7 mouse cellular contexts compared by ENCODE assay signal in genomic region chr5:64298331-64299036, GRCm38 (mm10).
A peak's percentile ranks its signal among the peaks of the same experiment; 100 is the strongest.
DNase-seq lines count a peak whose midpoint lies in the region; ATAC-seq lines count a peak whose summit lies in the region.

No protein-coding gene starts in this region.

- H3K9me3 ChIP-seq in midbrain, embryonic 14.5 days (ENCODE audit: control insufficient read depth, low read length): no peaks in the 10 kb centered on the region

- peak; percentile 57; the same call in 1 of the 2 replicates for ATAC-seq in midbrain, embryonic 14.5 days (ENCODE audit: low FRiP score, low TSS enrichment)

- peaks cover 7% of the 10 kb centered on the region for H3K4me1 ChIP-seq in midbrain, embryonic 14.5 days (ENCODE audit: control insufficient read depth, insufficient read depth, low read length)

- H3K4me3 ChIP-seq in midbrain, embryonic 14.5 days (replicated peaks; ENCODE audit: low read depth, low read length): 0 out of 2 replicates have a peak overlapping the region, but pooled peaks have one; percentile 0

- peak; percentile 90 for DNase-seq in adipocyte (ENCODE audit: low spot score)
- DNase-seq in embryo, embryonic 11 days: peak; percentile 53
- peak; percentile 51 to 56 for DNase-seq in heart, postnatal 10 days
- peak; percentile 64 for DNase-seq in large intestine, adult 2 months (ENCODE audit: low read depth, low spot score)
- DNase-seq in midbrain, embryonic 14.5 days: peak; percentile 51
- no peak for DNase-seq in frontal cortex, postnatal 36 days (ENCODE audit: low spot score in 2 of 2)
- DNase-seq in left cerebral cortex, postnatal 36 days (ENCODE audit: low spot score in 2 of 2): no peak

- WGBS in large intestine, adult 2 months: 19% methylated on average over 20 of the region's 20 CpGs
- WGBS in midbrain, embryonic 14.5 days: 27% methylated on average over 20 of the region's 20 CpGs

- H3K4me2 ChIP-seq in midbrain, embryonic 14.5 days (ENCODE audit: low read length): peak overlapping the region; percentile 29

- H3K36me3 ChIP-seq in midbrain, embryonic 14.5 days (ENCODE audit: control insufficient read depth, insufficient read depth, low read length): no peaks in the 10 kb centered on the region

- no peak overlapping the region for H3K9ac ChIP-seq in midbrain, embryonic 14.5 days (replicated peaks; ENCODE audit: low read length)

- no peaks in the 10 kb centered on the region for H3K27me3 ChIP-seq in midbrain, embryonic 14.5 days (ENCODE audit: control insufficient read depth, insufficient read depth, low read length)

- intact Hi-C loops in heart, postnatal 10 days (cut with DNase I): loop anchor here (2.0 kb wide), 1 partner anchor 80 kb away; no protein-coding TSS in a partner anchor
- intact Hi-C loops in left cerebral cortex, postnatal 36 days (cut with DNase I): loop anchor here (10.0 kb wide), 1 partner anchor 196 kb away; no protein-coding TSS in a partner anchor

- H3K27ac ChIP-seq in midbrain, embryonic 14.5 days (replicated peaks; ENCODE audit: low read depth, low read length): no peak overlapping the region

Comparison
In these comparisons a context has a peak if more than half of its experiments do, and no peak if none do; other contexts are left out.
1. DNase-seq: peak in adipocyte (single experiment), embryo, embryonic 11 days (single experiment), heart, postnatal 10 days (2 of 2), large intestine, adult 2 months (single experiment) and midbrain, embryonic 14.5 days (single experiment); none in frontal cortex, postnatal 36 days (0 of 2) and left cerebral cortex, postnatal 36 days (0 of 2).